Mouse (Mus musculus) mature B cell (primary cell): ENCODE results near the gene Arhgap23.

Experiments
- in situ Hi-C: fragments of 300-500 bp; cut with MboI; formaldehyde crosslinking; loops from 2 replicates; pipeline ENCODE4 v1.14.3; 2019

Arhgap23 gene

DNA sequence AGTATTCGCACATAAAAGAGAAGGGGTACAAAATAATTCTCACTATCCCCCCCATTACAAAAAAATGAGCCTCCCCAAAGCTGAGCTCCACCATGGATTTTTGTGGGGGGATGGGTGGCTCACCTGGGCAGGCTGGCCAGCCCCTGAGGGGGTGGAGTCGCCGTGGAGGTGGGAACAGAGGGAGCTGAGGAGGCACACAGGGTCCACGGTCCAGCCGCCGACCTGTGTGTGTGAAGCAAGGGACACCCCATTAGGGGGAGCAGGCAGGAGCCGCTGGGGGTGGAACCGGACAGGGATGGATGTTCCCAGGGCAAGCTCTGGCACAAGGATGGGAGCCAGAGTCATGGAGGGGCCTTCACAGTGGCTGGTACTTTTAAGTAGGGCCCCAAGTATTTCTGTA lies 133.4 kb downstream of the Arhgap23 start:
- in situ Hi-C loops, result no loop called here
